Mouse (Mus musculus) forebrain, embryonic 10.5 days (tissue): ENCODE results near the gene Lama2. TPM values are rescaled to one million over a fixed set of nuclear protein-coding genes. Genes with fewer than 3 reads are reported as not detected.

Source experiments
- DNase-seq: peaks from one replicate; pipeline ENCODE4 v3.0.0-alpha.2; 2017; ENCODE audit warnings: low spot score; ENCODE audit errors: extremely low spot score
- H3K27ac ChIP-seq: fragments of 300-500 bp; sonication (generic); 2 replicates; pipeline ENCODE4 v1.5.1; 2016; ENCODE audit warnings: mild to moderate bottlenecking
- H3K27me3 ChIP-seq: fragments of 300-500 bp; sonication (generic); 2 replicates; pipeline ENCODE4 v1.6.1; 2016; ENCODE audit warnings: mild to moderate bottlenecking; ENCODE audit not compliant: poor library complexity, severe bottlenecking
- H3K36me3 ChIP-seq: fragments of 300-500 bp; sonication (generic); replicated peaks from 2 replicates; pipeline ENCODE4 v1.6.1; 2016; ENCODE audit warnings: mild to moderate bottlenecking, moderate library complexity
- H3K4me1 ChIP-seq: fragments of 300-500 bp; sonication (generic); 2 replicates; pipeline ENCODE4 v1.6.1; 2016
- H3K4me3 ChIP-seq: fragments of 300-500 bp; sonication (generic); 2 replicates; pipeline ENCODE4 v1.5.1; 2016; ENCODE audit warnings: mild to moderate bottlenecking, moderate library complexity
- H3K9me3 ChIP-seq: fragments of 300-500 bp; sonication (generic); 2 replicates; pipeline ENCODE4 v1.6.1; 2016; ENCODE audit warnings: mild to moderate bottlenecking, moderate library complexity
- WGBS: fragments of 180-500 bp; shearing (Covaris S2); methylation state at CpG from one replicate; pipeline ENCODE4 v1.1.7; 2016; 5-methylcytosine and 5-hydroxymethylcytosine counted together
- polyA plus RNA-seq: library from polyadenylated mRNA; unstranded; fragments of >200 nt; fragmentation: Nextera tagmentation; extraction: Ambion mirVana; gene quantifications from 2 replicates; pipeline ENCODE4 v1.2.1, GENCODE M21; 2016

The Lama2 gene
- polyA plus RNA-seq, 1 experiment from 2014 or later: 5.4 TPM

GRCm38 (mm10) chr10:27207320-27207719, 412.2 kb downstream of the Lama2 start:
- Histone ChIP-seq H3K4me1 (peaks cover 4% of the 10 kb centered on the region; the same call in 1 of the 2 replicates), H3K27ac (no peak overlapping the region), H3K4me3 (no peak overlapping the region), H3K36me3 (no peaks in the 10 kb centered on the region), H3K27me3 (peaks cover 5% of the 10 kb centered on the region; the same call in 1 of the 2 replicates), H3K9me3 (no peaks in the 10 kb centered on the region)
- WGBS: 15% methylated on average over 12 of the region's 12 CpGs
- DNase-seq: no peak

- no peaks in the 10 kb centered on the region for H3K27me3 ChIP-seq
- DNase-seq: no peak
- no peaks in the 10 kb centered on the region for H3K36me3 ChIP-seq
- H3K4me3 ChIP-seq: no peak overlapping the region
- no peaks in the 10 kb centered on the region for H3K9me3 ChIP-seq
- WGBS: 81% methylated on average over 1 of the region's 1 CpGs
- no peak overlapping the region for H3K27ac ChIP-seq
- H3K4me1 ChIP-seq: peaks cover 5% of the 10 kb centered on the region
Measured at GRCm38 (mm10) chr10:27198443-27198842, 421.1 kb downstream of the Lama2 start.

- no peaks in the 10 kb centered on the region for H3K27me3 ChIP-seq
- no peaks in the 10 kb centered on the region for H3K9me3 ChIP-seq
- DNase-seq: no peak
- no peaks in the 10 kb centered on the region for H3K36me3 ChIP-seq
- H3K4me1 ChIP-seq: peaks cover 5% of the 10 kb centered on the region
- no peak overlapping the region for H3K4me3 ChIP-seq
- WGBS: 77% methylated on average over 8 of the region's 8 CpGs
- H3K27ac ChIP-seq: no peak overlapping the region
Measured at GRCm38 (mm10) chr10:27193986-27194908, 425.3 kb downstream of the Lama2 start.

- 85% methylated on average over 9 of the region's 9 CpGs for WGBS
- H3K4me1 ChIP-seq: peaks cover 6% of the 10 kb centered on the region; the same call in 1 of the 2 replicates
- no peaks in the 10 kb centered on the region for H3K36me3 ChIP-seq
- H3K27me3 ChIP-seq: no peaks in the 10 kb centered on the region
- no peaks in the 10 kb centered on the region for H3K9me3 ChIP-seq
- DNase-seq: no peak
- H3K4me3 ChIP-seq: no peak overlapping the region
- no peak overlapping the region for H3K27ac ChIP-seq
Measured at GRCm38 (mm10) chr10:27188630-27189365, 430.8 kb downstream of the Lama2 start.

- 75% methylated on average over 5 of the region's 5 CpGs for WGBS
- Histone ChIP-seq H3K9me3 (no peaks in the 10 kb centered on the region), H3K4me3 (no peak overlapping the region), H3K4me1 (peaks cover 6% of the 10 kb centered on the region; the same call in 1 of the 2 replicates), H3K27me3 (no peaks in the 10 kb centered on the region), H3K27ac (no peak overlapping the region), H3K36me3 (no peaks in the 10 kb centered on the region)
- DNase-seq: no peak
Measured at GRCm38 (mm10) chr10:27184185-27184584, 435.4 kb downstream of the Lama2 start.

GRCm38 (mm10) chr10:27174271-27174670, 445.3 kb downstream of the Lama2 start:
- DNase-seq: no peak
- H3K27ac ChIP-seq: no peak overlapping the region
- no peak overlapping the region for H3K4me3 ChIP-seq
- no peaks in the 10 kb centered on the region for H3K36me3 ChIP-seq
- 0 out of 2 replicates have a peak, but pooled peaks cover 4% of the 10 kb centered on the region for H3K4me1 ChIP-seq
- H3K27me3 ChIP-seq: no peaks in the 10 kb centered on the region
- WGBS: 82% methylated on average over 2 of the region's 2 CpGs
- no peaks in the 10 kb centered on the region for H3K9me3 ChIP-seq

- WGBS: 87% methylated on average over 3 of the region's 3 CpGs
- DNase-seq: no peak
- H3K27ac ChIP-seq: no peak overlapping the region
- H3K36me3 ChIP-seq: no peaks in the 10 kb centered on the region
- no peaks in the 10 kb centered on the region for H3K4me1 ChIP-seq
- no peak overlapping the region for H3K4me3 ChIP-seq
- no peaks in the 10 kb centered on the region for H3K9me3 ChIP-seq
- H3K27me3 ChIP-seq: no peaks in the 10 kb centered on the region
Measured at GRCm38 (mm10) chr10:27164738-27165137, 454.8 kb downstream of the Lama2 start.

GRCm38 (mm10) chr10:27162364-27162763, 457.2 kb downstream of the Lama2 start:
- no peaks in the 10 kb centered on the region for H3K9me3 ChIP-seq
- no peaks in the 10 kb centered on the region for H3K27me3 ChIP-seq
- H3K4me1 ChIP-seq: no peaks in the 10 kb centered on the region
- no peak overlapping the region for H3K4me3 ChIP-seq
- no peaks in the 10 kb centered on the region for H3K36me3 ChIP-seq
- 83% methylated on average over 2 of the region's 2 CpGs for WGBS
- DNase-seq: no peak
- H3K27ac ChIP-seq: no peak overlapping the region

- WGBS: 91% methylated on average over 3 of the region's 3 CpGs
Measured at GRCm38 (mm10) chr10:27150220-27150619, 469.3 kb downstream of the Lama2 start.

GRCm38 (mm10) chr10:27140422-27140821, 479.1 kb downstream of the Lama2 start:
- no peaks in the 10 kb centered on the region for H3K36me3 ChIP-seq
- no peaks in the 10 kb centered on the region for H3K4me1 ChIP-seq
- H3K4me3 ChIP-seq: no peak overlapping the region
- 38% methylated on average over 3 of the region's 3 CpGs for WGBS
- no peaks in the 10 kb centered on the region for H3K9me3 ChIP-seq
- no peak overlapping the region for H3K27ac ChIP-seq
- no peak for DNase-seq
- H3K27me3 ChIP-seq: no peaks in the 10 kb centered on the region

More at GRCm38 (mm10) chr10:27150220-27150619, 469.3 kb downstream of the Lama2 start:
- no peak overlapping the region for H3K4me3 ChIP-seq
- peaks cover 3% of the 10 kb centered on the region; the same call in 1 of the 2 replicates for H3K4me1 ChIP-seq
- H3K27me3 ChIP-seq: no peaks in the 10 kb centered on the region
- H3K36me3 ChIP-seq: no peaks in the 10 kb centered on the region
- no peak overlapping the region for H3K27ac ChIP-seq
- no peaks in the 10 kb centered on the region for H3K9me3 ChIP-seq
- no peak for DNase-seq

GRCm38 (mm10) chr10:27135768-27136167, 483.8 kb downstream of the Lama2 start:
- H3K4me1 ChIP-seq: no peaks in the 10 kb centered on the region
- WGBS: 96% methylated on average over 1 of the region's 1 CpGs
- no peaks in the 10 kb centered on the region for H3K36me3 ChIP-seq
- no peak overlapping the region for H3K4me3 ChIP-seq
- DNase-seq: no peak
- no peaks in the 10 kb centered on the region for H3K9me3 ChIP-seq
- H3K27ac ChIP-seq: no peak overlapping the region
- H3K27me3 ChIP-seq: no peaks in the 10 kb centered on the region

- H3K27ac ChIP-seq: no peak overlapping the region
- H3K27me3 ChIP-seq: no peaks in the 10 kb centered on the region
- H3K4me1 ChIP-seq: no peaks in the 10 kb centered on the region
- no peak overlapping the region for H3K4me3 ChIP-seq
- WGBS: 23% methylated on average over 1 of the region's 1 CpGs
- H3K36me3 ChIP-seq: no peaks in the 10 kb centered on the region
- no peaks in the 10 kb centered on the region for H3K9me3 ChIP-seq
- DNase-seq: peak; percentile 51
Measured at GRCm38 (mm10) chr10:27133135-27133534, 486.4 kb downstream of the Lama2 start.

GRCm38 (mm10) chr10:27127454-27127853, 492.1 kb downstream of the Lama2 start:
- Histone ChIP-seq H3K27ac (no peak overlapping the region), H3K36me3 (no peaks in the 10 kb centered on the region), H3K4me1 (no peaks in the 10 kb centered on the region), H3K27me3 (no peaks in the 10 kb centered on the region), H3K9me3 (no peaks in the 10 kb centered on the region), H3K4me3 (no peak overlapping the region)
- 77% methylated on average over 2 of the region's 2 CpGs for WGBS
- DNase-seq: no peak
